Mouse (Mus musculus): ENCODE measurements at regions not wholly inside any gene's neighbourhood (a gene's known extent, or its start where the extent isn't known, plus 50 kb on each side); places are given as distances from the start of the nearest gene placed in this dataset.

GRCm38 (mm10) chr14:120136736-120137135 lies 94.5 kb upstream of the Oxgr1 start:
- Histone ChIP-seq H3K27me3 (replicated peaks) (no peaks in the 10 kb centered on the region), H3K27ac (replicated peaks) (no peak overlapping the region), H3K4me1 (peaks cover 16% of the 10 kb centered on the region), H3K9ac (replicated peaks) (no peak overlapping the region), H3K9me3 (replicated peaks) (no peaks in the 10 kb centered on the region), H3K4me2 (no peak overlapping the region), H3K4me3 (replicated peaks) (no peak overlapping the region), H3K36me3 (no peaks in the 10 kb centered on the region)
- 88% methylated on average over 8 of the region's 8 CpGs for WGBS
- ATAC-seq (ENCODE audit: low FRiP score): no peak

DNA sequence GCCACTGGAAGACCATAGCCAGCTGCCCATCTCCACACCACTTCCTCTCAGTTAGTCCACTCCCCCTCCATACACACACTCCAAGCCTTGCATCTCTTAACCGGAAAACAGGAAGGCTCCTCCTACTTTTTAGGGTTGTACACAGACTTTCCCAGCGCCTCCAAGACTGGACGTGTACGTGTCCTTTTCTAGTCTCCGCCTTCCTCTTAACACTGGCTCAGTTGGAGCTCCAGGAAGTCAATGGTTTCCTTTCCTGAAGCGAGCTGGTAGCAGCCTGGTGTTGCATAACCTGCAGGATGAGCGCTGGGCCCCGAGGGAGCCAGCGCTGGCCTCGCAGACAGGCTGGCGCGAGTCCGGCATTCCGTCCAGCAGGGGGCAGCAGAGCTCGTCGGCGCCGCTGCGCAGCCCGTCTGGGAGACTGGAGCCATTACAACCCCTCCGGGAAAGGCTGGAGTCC lies 95.5 kb upstream of the Oxgr1 start:
- Histone ChIP-seq H3K4me1 (peaks cover 16% of the 10 kb centered on the region), H3K4me2 (peak overlapping the region; percentile 54), H3K27me3 (replicated peaks) (no peaks in the 10 kb centered on the region), H3K9me3 (replicated peaks) (no peaks in the 10 kb centered on the region), H3K9ac (replicated peaks) (no peak overlapping the region), H3K27ac (replicated peaks) (0 out of 2 replicates have a peak overlapping the region, but pooled peaks have one; percentile 15), H3K36me3 (no peaks in the 10 kb centered on the region), H3K4me3 (replicated peaks) (peak overlapping the region; percentile 32)
- 2% methylated on average over 21 of the region's 21 CpGs for WGBS
- peak; percentile 92 for ATAC-seq (ENCODE audit: low FRiP score)

DNA sequence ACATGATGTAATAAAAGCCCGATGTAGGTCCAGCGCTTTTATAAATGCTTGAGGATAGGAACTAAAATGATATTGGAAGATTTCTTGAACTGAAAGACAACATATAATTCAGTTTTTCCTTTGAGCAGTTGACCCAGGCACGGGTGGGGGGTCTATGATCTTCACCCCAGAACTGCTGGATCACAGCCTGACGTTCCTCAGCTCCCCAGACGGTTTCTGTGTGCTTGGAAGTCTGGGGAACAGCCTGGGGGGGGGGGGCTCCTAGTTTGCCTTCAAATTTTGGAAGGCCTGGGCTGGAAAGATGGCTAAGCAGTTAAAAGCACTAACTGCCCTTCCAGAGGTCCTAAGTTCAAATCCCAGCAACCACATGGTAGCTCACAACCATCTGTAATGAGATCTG lies 96.3 kb upstream of the Oxgr1 start:
- 68% methylated on average over 5 of the region's 5 CpGs for WGBS
- peaks cover 16% of the 10 kb centered on the region for H3K4me1 ChIP-seq
- no peaks in the 10 kb centered on the region for H3K36me3 ChIP-seq
- no peak for ATAC-seq (ENCODE audit: low FRiP score)
- H3K9me3 ChIP-seq (replicated peaks): no peaks in the 10 kb centered on the region
- H3K4me3 ChIP-seq (replicated peaks): no peak overlapping the region
- no peak overlapping the region for H3K9ac ChIP-seq (replicated peaks)
- no peak overlapping the region for H3K27ac ChIP-seq (replicated peaks)
- H3K27me3 ChIP-seq (replicated peaks): no peaks in the 10 kb centered on the region
- no peak overlapping the region for H3K4me2 ChIP-seq

GRCm38 (mm10) chr14:120139256-120139655 lies 97.0 kb upstream of the Oxgr1 start:
- no peaks in the 10 kb centered on the region for H3K27me3 ChIP-seq (replicated peaks)
- no peak overlapping the region for H3K4me2 ChIP-seq
- no peak overlapping the region for H3K4me3 ChIP-seq (replicated peaks)
- H3K9ac ChIP-seq (replicated peaks): no peak overlapping the region
- no peaks in the 10 kb centered on the region for H3K36me3 ChIP-seq
- peaks cover 16% of the 10 kb centered on the region for H3K4me1 ChIP-seq
- H3K27ac ChIP-seq (replicated peaks): no peak overlapping the region
- 95% methylated on average over 14 of the region's 14 CpGs for whole genome bisulfite sequencing
- no peaks in the 10 kb centered on the region for H3K9me3 ChIP-seq (replicated peaks)
- ATAC-seq (ENCODE audit: low FRiP score): no peak

DNA sequence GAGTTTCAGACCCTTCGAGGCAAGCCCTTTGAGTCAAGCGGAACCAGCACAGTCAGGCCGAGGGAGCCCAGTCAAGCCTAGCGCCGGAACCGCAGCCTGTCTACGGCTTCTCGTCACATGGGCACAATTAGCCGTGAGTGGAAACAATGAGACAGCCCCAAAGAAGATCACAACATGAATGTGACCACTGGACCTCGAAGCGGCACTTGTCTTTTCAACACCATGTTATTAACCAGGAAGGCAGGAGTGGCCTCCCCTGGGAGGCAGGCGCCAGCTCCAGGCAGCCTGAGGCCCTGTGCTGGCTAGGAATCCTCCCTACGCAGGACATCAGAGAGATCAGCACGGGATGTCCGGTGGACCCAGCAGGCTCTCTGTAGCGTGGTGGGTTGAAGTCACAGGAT lies 97.4 kb upstream of the Oxgr1 start:
- no peak overlapping the region for H3K27ac ChIP-seq (replicated peaks)
- 54% methylated on average over 16 of the region's 16 CpGs for WGBS
- H3K27me3 ChIP-seq (replicated peaks): no peaks in the 10 kb centered on the region
- H3K9me3 ChIP-seq (replicated peaks): no peaks in the 10 kb centered on the region
- no peaks in the 10 kb centered on the region for H3K36me3 ChIP-seq
- H3K4me2 ChIP-seq: no peak overlapping the region
- peaks cover 16% of the 10 kb centered on the region for H3K4me1 ChIP-seq
- ATAC-seq (ENCODE audit: low FRiP score): no peak
- H3K9ac ChIP-seq (replicated peaks): no peak overlapping the region
- no peak overlapping the region for H3K4me3 ChIP-seq (replicated peaks)

DNA sequence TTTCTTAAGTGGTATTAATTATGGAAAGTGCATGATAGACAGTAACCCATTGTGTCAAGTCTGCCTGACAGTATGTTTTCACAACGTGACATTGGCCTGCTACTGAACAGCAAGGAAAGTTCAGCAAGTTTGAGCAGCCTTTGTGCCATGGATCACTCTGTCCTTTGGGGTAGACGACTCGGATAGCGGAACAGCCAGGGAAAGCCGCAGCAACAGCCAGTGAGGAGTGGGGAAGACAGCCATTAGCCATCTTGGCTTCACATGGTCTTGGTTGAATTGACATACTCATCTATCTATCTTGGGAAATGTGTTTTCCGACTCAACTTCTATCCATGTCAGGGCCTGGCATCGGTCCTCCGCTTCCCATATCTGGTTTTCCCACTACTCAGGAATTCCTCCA lies 98.0 kb upstream of the Oxgr1 start:
- Histone ChIP-seq H3K36me3 (no peaks in the 10 kb centered on the region), H3K27me3 (replicated peaks) (no peaks in the 10 kb centered on the region), H3K27ac (replicated peaks) (no peak overlapping the region), H3K4me3 (replicated peaks) (no peak overlapping the region), H3K4me2 (no peak overlapping the region), H3K4me1 (peaks cover 16% of the 10 kb centered on the region), H3K9me3 (replicated peaks) (no peaks in the 10 kb centered on the region), H3K9ac (replicated peaks) (no peak overlapping the region)
- no peak for ATAC-seq (ENCODE audit: low FRiP score)
- WGBS: 92% methylated on average over 8 of the region's 8 CpGs

DNA sequence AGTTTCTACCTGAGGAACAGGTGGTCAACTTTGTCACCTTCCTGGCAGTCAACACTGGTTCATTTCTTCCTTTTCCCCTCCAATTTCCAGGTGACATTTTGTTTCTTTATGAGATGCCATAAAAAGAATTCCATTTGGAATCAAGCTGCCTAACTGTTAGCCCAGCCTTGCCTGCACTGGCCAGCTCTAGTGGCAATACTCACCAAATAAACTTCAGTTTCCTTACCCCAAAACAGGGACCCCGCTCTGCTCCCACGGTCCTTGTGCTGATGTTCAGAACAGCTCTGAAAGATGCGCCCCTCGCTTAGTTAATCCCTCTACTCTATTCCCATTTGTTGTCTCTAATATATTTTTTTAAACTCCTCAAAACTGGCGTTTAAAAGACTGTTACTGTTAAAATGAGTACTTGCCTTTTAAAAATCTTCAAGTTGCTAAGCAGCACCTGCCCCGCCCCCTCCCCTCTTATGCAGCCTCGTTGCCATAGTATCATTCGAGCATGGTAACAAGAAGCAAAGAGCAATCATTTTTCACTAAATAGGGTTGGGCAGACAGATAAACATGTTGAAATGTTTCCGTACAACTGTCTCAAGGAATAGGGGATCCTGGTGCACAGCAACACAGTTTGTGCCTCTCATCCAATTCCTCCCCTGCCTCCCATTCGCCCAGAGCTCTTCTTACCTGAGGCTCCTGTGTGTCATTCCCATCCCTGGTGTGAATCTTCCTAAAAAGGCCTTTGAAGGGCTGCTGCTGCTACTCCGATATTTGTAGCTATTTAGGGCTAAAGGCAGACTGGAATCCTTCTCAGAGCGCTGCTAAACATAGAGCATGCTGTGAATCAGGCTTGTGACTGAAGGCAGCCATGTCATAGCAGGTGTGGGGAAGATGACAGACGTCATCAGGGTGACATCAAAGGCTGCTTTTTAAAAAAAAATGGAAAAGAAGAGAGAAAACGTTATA lies 98.8 kb upstream of the Oxgr1 start:
- no peak for ATAC-seq (ENCODE audit: low FRiP score)
- Histone ChIP-seq H3K27me3 (replicated peaks) (no peaks in the 10 kb centered on the region), H3K36me3 (no peaks in the 10 kb centered on the region), H3K9ac (replicated peaks) (no peak overlapping the region), H3K4me1 (peaks cover 16% of the 10 kb centered on the region), H3K4me3 (replicated peaks) (no peak overlapping the region), H3K27ac (replicated peaks) (no peak overlapping the region), H3K9me3 (replicated peaks) (no peaks in the 10 kb centered on the region), H3K4me2 (no peak overlapping the region)
- 68% methylated on average over 14 of the region's 14 CpGs for WGBS

DNA sequence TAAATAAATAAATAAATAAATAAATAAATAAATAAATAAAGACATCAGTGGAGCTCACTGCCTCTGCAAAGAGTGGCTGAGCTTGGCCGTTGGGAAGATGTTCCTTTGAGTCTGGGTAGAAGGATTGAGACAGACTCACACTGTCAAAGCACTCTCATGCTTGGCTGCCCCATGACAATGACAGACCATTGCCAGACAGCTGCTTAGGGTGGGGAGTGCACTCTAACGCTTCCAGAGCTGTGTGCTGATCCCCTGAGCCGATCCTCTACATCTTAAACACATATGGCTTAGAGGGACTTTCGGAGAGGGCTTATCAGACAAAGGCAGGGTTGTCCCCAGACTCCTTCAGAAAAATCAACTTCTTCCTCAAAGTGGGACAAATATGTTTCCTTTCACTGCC lies 100.0 kb upstream of the Oxgr1 start:
- 33% methylated on average over 4 of the region's 4 CpGs for WGBS

GRCm38 (mm10) chr14:120144451-120144850 lies 102.2 kb upstream of the Oxgr1 start:
- peaks cover 6% of the 10 kb centered on the region for H3K4me1 ChIP-seq
- WGBS: 92% methylated on average over 6 of the region's 6 CpGs

More for the DNA sequence above, 100.0 kb upstream of the Oxgr1 start:
- H3K9me3 ChIP-seq (replicated peaks): no peaks in the 10 kb centered on the region
- ATAC-seq (ENCODE audit: low FRiP score): no peak
- no peaks in the 10 kb centered on the region for H3K27me3 ChIP-seq (replicated peaks)
- H3K4me3 ChIP-seq (replicated peaks): no peak overlapping the region
- no peak overlapping the region for H3K27ac ChIP-seq (replicated peaks)
- no peak overlapping the region for H3K4me2 ChIP-seq
- H3K4me1 ChIP-seq: peaks cover 15% of the 10 kb centered on the region
- H3K9ac ChIP-seq (replicated peaks): no peak overlapping the region
- H3K36me3 ChIP-seq: no peaks in the 10 kb centered on the region

DNA sequence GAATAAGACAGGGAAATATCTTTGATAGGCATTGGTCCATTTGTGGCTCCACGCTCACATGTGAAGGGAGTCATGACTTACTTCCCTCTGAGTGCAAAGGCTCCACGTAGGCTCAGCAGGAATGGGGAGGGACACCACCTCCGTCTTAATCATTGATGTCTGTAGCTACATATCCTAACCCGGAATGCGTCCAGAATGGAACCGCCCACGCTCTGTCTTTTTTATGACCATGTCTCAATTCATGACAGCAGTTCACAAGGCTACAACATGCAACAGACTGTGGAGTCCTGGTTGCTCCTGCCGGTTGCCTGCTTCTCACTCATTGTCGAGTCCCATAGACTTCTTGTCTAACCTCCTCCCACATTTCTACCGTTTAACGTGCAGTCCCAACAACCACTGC lies 104.1 kb upstream of the Oxgr1 start:
- no peak overlapping the region for H3K4me2 ChIP-seq
- H3K9ac ChIP-seq (replicated peaks): no peak overlapping the region
- 86% methylated on average over 11 of the region's 11 CpGs for whole genome bisulfite sequencing
- no peak for ATAC-seq (ENCODE audit: low FRiP score)
- no peaks in the 10 kb centered on the region for H3K36me3 ChIP-seq
- no peak overlapping the region for H3K27ac ChIP-seq (replicated peaks)
- no peaks in the 10 kb centered on the region for H3K9me3 ChIP-seq (replicated peaks)
- no peaks in the 10 kb centered on the region for H3K27me3 ChIP-seq (replicated peaks)
- H3K4me3 ChIP-seq (replicated peaks): no peak overlapping the region
- peaks cover 2% of the 10 kb centered on the region for H3K4me1 ChIP-seq

More at GRCm38 (mm10) chr14:120144451-120144850, 102.2 kb upstream of the Oxgr1 start:
- no peak overlapping the region for H3K27ac ChIP-seq (replicated peaks)
- H3K4me2 ChIP-seq: no peak overlapping the region
- H3K9me3 ChIP-seq (replicated peaks): no peaks in the 10 kb centered on the region
- no peaks in the 10 kb centered on the region for H3K27me3 ChIP-seq (replicated peaks)
- no peaks in the 10 kb centered on the region for H3K36me3 ChIP-seq
- H3K4me3 ChIP-seq (replicated peaks): no peak overlapping the region
- no peak overlapping the region for H3K9ac ChIP-seq (replicated peaks)
- no peak for ATAC-seq (ENCODE audit: low FRiP score)

DNA sequence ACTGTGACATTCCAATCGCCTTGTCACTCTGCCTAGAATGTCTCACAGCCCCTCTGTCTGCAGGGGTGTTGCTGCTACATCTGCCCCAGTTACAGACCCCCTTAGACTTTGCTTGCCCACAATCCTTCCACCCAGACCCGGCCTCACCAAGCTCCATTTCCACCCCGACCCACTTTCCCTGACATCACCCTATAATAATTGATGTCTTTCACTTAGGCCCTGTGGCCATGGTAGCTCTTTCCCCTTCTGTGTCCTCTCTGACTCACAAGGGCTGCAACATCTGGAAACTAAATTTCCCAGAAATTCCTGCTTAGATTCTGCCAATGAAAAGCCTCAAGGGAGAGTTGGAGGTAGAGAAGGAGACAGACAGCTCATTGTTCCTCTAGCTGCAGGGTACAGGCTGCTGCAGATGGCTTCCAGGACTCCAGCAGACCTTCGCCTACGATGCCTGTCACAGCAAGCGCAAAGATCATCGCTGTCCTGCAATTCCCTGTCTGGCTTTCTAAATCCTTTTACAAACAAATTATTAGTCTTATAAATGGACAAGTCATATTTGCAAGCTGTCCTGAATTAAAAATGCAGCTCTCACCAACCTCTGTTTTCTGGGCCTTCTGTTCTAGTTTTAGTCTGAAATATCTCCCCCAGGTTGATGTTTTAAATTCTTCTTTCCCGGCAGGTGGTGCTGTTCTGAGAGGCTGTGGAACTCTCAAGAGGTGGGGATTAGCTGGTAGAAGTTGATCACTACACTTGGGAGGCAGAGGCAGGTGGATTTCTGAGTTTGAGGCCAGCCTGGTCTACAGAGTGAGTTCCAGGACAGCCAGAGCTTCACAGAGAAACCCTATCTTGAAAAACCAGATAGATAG lies 104.9 kb upstream of the Oxgr1 start:
- ATAC-seq (ENCODE audit: low FRiP score): no peak
- no peak overlapping the region for H3K27ac ChIP-seq (replicated peaks)
- no peaks in the 10 kb centered on the region for H3K27me3 ChIP-seq (replicated peaks)
- H3K9ac ChIP-seq (replicated peaks): no peak overlapping the region
- WGBS: 76% methylated on average over 8 of the region's 8 CpGs
- H3K4me2 ChIP-seq: no peak overlapping the region
- H3K4me3 ChIP-seq (replicated peaks): no peak overlapping the region
- no peaks in the 10 kb centered on the region for H3K9me3 ChIP-seq (replicated peaks)
- no peaks in the 10 kb centered on the region for H3K4me1 ChIP-seq
- no peaks in the 10 kb centered on the region for H3K36me3 ChIP-seq
